Mouse (Mus musculus) C3H10T1/2 (cell line): Measurements from ENCODE around the gene Thg1l. TPM values are rescaled to one million over a fixed set of nuclear protein-coding genes. Genes with fewer than 3 reads are reported as not detected.

Source experiments
- polyA plus RNA-seq, 2 experiments: library from polyadenylated mRNA; unstranded; fragments of >200 nt; fragmentation: generic; extraction: Trizol; gene quantifications; one replicate each; pipeline ENCODE4 v1.2.1; 2012; ENCODE audit warnings: missing spikeins in 2 of 2

The Thg1l gene
- polyA plus RNA-seq = 10 to 100 TPM; 14.5 TPM

GRCm38 (mm10) chr11:45955127-45955627 lies at the start of gene Thg1l:
Gene Thg1l (minus strand): TSS chr11:45955494.

GRCm38 (mm10) chr11:45979946-45980892 lies 24.9 kb upstream of the Thg1l start, which contains the start of gene Sox30:
Gene Sox30 (plus strand): TSS chr11:45980310.

DNA sequence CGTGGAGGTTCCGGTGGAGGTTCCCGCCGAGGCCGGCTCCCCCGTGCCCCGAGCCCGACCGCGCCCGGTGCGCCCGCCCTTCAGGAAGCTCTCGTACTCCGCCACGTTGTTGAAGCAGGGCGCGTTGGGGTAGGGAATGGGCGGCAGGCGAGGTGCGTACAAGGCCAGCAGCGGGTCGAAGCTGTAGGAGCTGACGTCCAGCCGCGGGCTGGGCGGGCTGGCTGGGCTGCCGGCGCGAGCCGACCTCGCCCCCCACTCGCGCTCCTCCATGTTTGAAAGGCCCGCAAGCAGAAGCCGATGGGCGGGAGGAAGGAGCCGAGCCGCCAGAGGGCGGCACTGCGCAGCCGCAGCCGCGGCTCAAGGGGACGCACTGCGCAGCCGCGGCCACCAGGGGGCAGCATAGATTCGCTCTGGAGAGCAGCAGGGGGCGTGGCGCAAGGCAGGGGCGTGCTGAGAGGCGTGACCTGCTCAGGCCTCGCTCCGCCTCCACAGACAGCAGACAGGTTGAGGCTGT lies 10.6 kb downstream of the Thg1l start, which contains the start of gene Lsm11:
Lsm11 (minus strand) TSS at position 293 of the 514 bp plus-strand sequence.

Other genes with a start within 250 kb of the Thg1l start
- 10 to 100 TPM in 1 of 2 experiments, 1 to 10 TPM in 1; 3.5 to 27.9 TPM for gene Clint1, start 103.4 kb downstream of the Thg1l start, polyA plus RNA-seq
- 10 to 100 TPM in 1 of 2 experiments, 1 to 10 TPM in 1; 3.4 to 15.6 TPM for gene Lsm11, start 10.6 kb downstream of the Thg1l start, polyA plus RNA-seq
- under 1 TPM; 0.06 to 0.66 TPM for gene Sox30, start 24.8 kb upstream of the Thg1l start, polyA plus RNA-seq
- gene Gm12166, start 96.8 kb upstream of the Thg1l start, polyA plus RNA-seq = 1 to 10 TPM; 2.0 to 2.5 TPM
- gene Adam19, start 100.5 kb upstream of the Thg1l start, polyA plus RNA-seq = 10 to 100 TPM in 1 of 2 experiments, under 1 TPM in 1; 0.83 to 18.5 TPM
- gene Nipal4, start 211.0 kb upstream of the Thg1l start, polyA plus RNA-seq = not detected